Mouse (Mus musculus) adrenal gland, adult 2 months (tissue): ENCODE measurements around the gene Svs1. TPM values are rescaled to one million over a fixed set of nuclear protein-coding genes. Genes with fewer than 3 reads are reported as not detected.
"Not testable (repeated sequence)": the region's sequence is repeated elsewhere in the genome, so short reads cannot be mapped to it uniquely, and the experiment has no call there.

Source experiments
- DNase-seq: peaks from one replicate; pipeline ENCODE4 v3.0.0; 2021
- long read RNA-seq: library from polyadenylated mRNA; stranded (forward); transcript quantifications from one replicate; pipeline ENCODE4 v2.0.0, GENCODE M21; 2021
- polyA plus RNA-seq: library from polyadenylated mRNA; depleted of rRNA; stranded (reverse); fragments of >200 nt; gene quantifications from 2 replicates; pipeline ENCODE4 v1.2.3, GENCODE M21; 2012; rRNA removed
- total RNA-seq, 2 experiments: library from RNA; stranded (reverse); gene quantifications; 2 replicates each; pipeline ENCODE4 v1.2.3; 2021

Gene Svs1
- total RNA-seq (not detected), polyA plus RNA-seq (not detected in 2 replicates)
- long read RNA-seq, result 0 reads

DNA sequence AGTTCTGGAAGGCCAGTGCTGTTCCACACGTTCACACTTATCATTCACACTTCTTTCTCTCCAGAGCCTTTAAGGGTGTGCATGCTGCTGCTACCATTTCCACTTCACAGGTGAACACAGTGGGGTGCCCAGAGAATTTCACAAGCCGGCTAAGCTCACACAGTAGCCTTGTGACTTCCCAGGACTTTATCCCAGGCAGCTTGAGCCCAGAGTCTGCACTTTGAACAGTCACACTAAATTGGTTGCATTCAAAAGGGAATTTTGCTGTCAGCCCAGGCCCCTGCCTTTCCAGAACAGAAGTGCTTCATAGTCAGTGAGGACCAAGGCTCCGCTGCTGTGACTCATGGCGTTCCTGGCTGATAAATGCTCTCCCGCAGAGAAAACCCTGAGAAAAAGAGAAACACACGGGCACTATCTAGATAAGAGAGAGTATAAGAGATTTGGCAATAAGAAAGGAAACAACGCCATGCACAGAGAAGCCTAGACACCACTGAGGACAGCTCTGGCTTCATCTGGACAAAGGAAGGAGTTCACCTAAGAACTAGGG lies at the start of gene Svs1:
Gene Svs1 (plus strand): TSS at position 418 of the 547 bp plus-strand sequence.
- peak; percentile 70 for DNase-seq

- peak; percentile 43 for DNase-seq
These were observed 37.1 kb upstream of the Svs1 start for GRCm38 (mm10) chr6:48949596-48949995.

DNA sequence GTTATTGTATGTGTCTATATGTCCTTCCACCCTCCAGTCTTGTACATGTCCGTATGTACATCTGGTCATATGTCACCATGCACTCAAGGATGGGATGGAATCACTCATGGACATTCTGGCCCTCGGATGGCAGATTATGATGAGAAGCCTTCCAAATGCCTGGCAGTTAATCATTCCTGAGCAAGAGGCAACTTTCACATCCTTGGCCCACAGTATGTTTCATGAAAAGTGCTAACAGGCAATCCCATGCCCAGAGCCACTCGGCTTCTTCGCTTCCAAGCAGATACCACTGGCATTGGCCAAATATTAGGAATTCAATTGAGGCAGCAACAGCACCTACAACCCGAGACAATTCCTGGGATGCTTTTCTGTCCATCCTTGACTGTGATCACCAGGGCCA lies 36.0 kb upstream of the Svs1 start:
- DNase-seq, result no peak

DNA sequence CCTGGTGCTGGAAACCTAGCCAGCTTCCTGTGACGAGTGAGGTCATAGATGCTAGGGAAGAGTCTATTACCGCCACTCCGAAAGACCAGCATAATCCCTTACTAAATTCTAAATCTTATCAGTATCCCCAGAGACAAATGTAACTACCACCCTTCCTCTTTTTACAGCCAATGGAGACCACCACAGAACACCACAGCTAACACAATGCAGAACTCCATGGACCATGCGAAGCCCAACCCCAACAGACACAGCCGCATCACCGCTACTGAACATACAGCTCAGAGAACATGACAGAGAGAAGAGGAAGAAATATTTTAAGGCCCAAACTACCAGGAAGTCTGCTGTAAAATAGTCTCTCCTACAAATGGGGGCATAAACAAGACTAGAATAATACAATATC lies 35.0 kb upstream of the Svs1 start:
- DNase-seq, result no peak

- peak; percentile 38 for DNase-seq
These were observed 33.4 kb upstream of the Svs1 start for GRCm38 (mm10) chr6:48953220-48953619.

GRCm38 (mm10) chr6:48954211-48954610 lies 32.5 kb upstream of the Svs1 start:
- no peak for DNase-seq

- peak; percentile 69 for DNase-seq
These were observed 31.7 kb upstream of the Svs1 start for GRCm38 (mm10) chr6:48954946-48955345.

DNA sequence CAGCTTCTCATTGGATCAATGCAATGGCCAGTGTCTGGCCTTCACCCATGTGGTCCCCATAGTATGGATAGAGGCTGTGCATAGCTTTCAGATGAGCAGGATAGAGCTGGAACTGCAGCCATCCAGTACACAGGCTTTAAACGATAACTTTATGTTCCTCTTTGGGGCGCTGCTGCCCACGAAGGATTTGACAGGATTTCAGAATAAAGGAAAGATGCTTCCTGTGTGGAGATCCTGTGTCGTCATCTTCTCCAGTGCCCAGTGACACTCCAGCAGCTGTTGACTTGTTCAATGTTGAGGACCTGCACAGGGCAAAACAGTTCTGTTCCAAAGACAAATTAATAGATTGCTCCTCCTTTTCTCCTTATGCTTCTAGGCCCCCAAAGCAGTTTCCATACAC lies 29.9 kb upstream of the Svs1 start:
- DNase-seq, result no peak

- DNase-seq, result no peak
These were observed 28.6 kb upstream of the Svs1 start for GRCm38 (mm10) chr6:48958053-48958452.

- not testable (repeated sequence) for DNase-seq
These were observed 27.5 kb upstream of the Svs1 start for GRCm38 (mm10) chr6:48959151-48959550.

GRCm38 (mm10) chr6:48966696-48967095 lies 20.0 kb upstream of the Svs1 start:
- DNase-seq, result not testable (repeated sequence)

DNA sequence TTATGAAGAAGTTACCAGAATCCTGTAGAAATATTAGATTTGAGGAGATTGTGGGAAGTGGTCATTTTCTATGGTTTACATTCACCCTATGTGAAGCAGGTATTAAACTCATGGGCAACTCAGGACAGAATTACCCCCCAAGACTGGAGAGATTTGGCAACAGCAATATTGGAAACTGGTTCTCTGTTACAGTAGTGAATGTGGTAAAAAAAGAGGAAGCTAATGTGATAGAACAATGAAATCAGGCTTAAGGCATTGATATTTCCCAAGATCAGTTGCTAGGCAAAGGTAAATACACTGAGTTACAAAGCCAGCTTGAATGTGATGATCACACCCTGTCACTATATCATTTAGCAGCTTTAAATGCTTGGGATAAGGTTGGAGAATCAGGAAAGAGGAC lies 18.8 kb upstream of the Svs1 start:
- no peak for DNase-seq

GRCm38 (mm10) chr6:48974663-48975062 lies 12.0 kb upstream of the Svs1 start, which contains the start of gene Doxl2:
Gene Doxl2, plus strand, starts transcription at chr6:48974963.
- DNase-seq, result peak; percentile 54

DNA sequence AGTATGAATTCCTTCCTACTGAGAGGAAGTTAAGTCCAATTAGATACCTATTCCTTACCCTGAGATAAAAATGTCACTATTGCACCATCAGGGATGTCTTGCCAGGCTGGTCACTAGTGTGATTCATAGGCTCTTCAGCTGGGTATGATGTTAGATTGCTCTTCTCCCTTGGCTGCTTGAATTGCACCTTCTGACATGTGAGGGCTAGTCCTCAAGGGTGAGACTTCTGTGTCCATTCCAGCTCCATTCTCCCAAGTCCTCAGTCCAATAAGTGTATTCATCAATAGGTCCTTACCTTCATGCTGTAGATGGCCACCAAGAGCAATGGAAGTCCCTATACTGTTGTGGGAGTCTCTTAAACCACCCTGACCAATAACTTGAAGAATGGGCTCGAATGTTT lies 7.0 kb upstream of the Svs1 start:
- peak; percentile 34 for DNase-seq

- no peak for DNase-seq
These were observed 4.4 kb upstream of the Svs1 start for GRCm38 (mm10) chr6:48982305-48982704.

DNA sequence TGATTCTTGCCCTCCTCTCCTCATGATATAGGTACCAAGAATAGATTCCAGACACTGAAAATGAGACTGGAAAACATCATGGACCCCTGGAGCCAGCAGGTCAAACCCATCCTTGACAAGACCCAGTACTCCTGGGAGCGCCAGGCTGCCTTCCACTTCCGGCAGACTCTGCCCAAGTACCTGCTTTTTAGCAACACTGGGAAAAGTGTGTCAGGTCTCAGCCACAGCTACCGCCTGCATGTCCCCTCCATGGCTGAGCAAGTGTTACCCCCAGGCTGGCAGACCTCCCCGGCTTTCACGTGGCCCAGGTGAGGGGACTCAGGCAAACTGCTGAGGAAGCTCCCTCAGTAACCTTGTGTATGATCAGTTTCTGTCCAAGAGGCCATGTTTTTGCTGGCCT lies 3.3 kb downstream of the Svs1 start:
- no peak for DNase-seq

- no peak for DNase-seq
These were observed 5.3 kb downstream of the Svs1 start for GRCm38 (mm10) chr6:48991991-48992390.

- DNase-seq, result peak; percentile 17
These were observed 11.5 kb downstream of the Svs1 start for GRCm38 (mm10) chr6:48998186-48998585.

DNA sequence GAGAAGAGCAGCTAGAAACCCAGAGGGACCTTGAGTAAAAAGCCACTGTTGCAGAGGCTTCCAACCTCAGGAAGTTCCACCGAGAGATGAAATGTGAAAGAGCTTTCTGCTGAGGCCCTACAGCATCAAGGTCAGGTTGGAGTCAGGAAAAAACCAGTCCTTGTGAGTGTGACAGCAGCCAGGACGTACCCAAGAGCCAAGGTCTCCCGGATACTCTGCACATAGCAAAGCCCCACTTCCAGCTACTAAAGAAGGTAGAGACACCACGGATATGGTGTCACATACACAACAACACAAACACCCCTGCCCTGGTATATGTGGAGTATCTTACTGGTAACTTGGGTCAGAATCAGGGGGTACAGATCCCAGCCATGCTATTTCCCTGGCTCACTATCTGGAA lies 12.1 kb downstream of the Svs1 start:
- peak; percentile 65 for DNase-seq

DNA sequence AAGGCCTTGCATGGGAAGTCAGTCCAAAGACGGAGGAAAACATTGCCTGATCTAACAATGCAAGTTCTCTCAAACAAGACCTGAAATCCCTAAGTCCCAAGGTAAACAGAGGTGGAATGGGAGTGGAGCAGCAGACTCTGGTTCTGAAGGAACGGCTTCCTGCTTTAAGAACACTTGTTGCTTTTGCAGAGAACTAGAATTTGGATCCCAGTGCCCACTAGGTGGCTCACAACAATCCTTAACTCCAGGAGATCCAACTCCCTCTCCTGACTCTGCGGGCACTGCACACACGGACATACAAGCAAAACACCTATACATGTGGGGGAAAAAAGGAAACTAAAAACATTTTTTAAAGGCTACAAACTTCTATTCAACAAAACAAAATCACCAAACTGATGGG lies 16.7 kb downstream of the Svs1 start:
- DNase-seq, result no peak

- peak; percentile 59 for DNase-seq
These were observed 21.3 kb downstream of the Svs1 start for GRCm38 (mm10) chr6:49007981-49008380.

DNA sequence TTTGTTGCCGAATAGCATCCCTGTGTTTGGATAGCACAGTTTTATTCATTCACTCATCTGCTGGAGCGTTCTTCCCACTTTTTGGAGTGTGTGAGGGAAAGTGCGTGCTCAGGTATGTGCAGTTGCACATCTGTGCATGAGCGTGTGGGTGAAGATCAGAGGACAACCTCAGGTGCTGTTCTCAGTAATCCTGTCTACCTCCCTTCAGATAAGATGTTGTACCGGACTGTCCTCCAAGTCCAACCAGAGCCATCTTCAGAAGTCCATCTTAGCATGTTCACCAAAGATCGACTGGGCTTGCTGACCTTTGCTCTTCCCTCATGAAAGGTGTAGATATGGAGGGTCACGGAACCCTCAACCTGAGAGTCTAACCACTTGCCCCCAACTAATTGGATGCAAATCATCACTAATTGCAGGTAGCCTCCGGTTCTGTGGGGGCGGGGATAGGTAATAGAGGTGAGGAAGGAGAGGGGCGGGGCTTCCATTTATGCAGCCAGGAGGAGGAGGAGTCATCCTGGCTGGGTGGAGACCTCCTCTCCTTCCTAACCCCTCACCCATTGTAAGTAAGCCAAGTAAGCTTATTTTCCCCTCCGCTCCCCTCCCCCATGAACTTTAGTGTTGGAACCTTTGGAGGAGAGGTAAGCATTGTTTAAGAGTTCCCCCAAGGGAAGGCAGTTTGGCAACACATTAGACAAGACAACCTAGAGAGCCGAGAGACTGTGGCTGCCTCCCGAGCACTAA lies 21.9 kb downstream of the Svs1 start:
- no peak for DNase-seq

- DNase-seq, result no peak
These were observed 22.5 kb downstream of the Svs1 start for GRCm38 (mm10) chr6:49009161-49009555.

- DNase-seq, result no peak
These were observed 23.0 kb downstream of the Svs1 start for GRCm38 (mm10) chr6:49009665-49010064.
